Mouse (Mus musculus) T-cell, adult 2 months (primary cell): ENCODE results near the gene Ppp1r27.
"Not testable (repeated sequence)": the region's sequence is repeated elsewhere in the genome, so short reads cannot be mapped to it uniquely, and the experiment has no call there.

Source experiments
- DNase-seq: peaks from one replicate; pipeline ENCODE4 v3.0.0; 2022; ENCODE audit warnings: low spot score

The Ppp1r27 gene

DNA sequence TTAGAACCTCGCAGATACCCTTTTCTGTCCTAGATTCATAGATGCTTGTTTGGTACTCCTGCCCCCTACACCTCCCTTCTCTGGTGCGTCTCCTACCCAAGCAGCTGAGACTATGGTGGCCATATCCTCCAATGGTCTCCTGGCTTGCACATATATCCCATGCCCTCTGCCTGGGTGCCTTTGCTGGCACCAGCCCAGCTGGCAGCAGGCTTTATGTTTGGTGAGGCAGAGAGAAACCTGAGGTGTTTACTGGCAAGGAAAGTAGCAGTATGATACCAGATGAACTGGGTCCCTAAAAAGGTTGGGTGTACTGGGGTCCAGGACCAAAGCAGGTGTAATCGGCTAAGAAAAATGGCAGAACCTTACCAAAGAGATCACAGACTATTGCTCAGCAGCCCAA lies 5.0 kb downstream of the Ppp1r27 start:
- DNase-seq = no peak

DNA sequence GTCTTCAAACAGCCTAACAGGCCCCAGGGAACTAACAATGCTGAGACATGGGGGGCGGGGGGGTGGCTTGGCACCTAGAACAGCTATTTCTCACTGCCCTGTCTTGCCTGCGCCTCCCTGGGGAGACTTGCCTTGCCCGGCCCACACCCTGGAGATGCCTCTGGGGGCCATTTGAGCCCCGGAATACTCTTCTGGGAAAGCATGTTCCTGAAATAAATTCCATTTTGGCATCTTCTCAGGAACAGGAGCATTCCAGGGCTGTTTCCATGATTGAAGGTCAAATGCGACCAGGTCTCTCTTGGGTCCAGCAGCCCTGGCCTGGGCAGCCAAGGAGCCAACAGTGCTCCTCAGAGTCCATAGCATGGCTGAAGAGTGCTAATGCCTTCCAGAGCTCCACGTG lies 8.6 kb downstream of the Ppp1r27 start:
- no peak for DNase-seq

DNA sequence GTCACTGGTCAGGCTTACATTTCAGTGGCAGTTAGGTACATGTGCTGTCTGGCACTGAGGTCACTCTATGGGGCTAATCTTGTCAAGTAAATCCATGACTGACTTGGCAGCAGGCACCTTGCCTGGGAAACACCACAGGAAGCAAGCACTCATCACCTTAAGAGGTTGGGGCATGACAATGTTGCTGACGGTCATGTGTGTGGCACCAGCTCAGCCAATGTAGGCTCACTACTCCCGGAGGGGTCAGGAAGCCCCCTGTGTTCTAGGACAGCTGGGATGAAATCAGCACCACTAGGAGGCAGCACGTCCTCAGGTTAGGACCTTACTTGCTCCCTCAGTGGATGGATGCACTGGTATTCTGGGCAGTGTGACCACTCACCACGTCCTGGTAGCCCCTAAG lies 9.0 kb downstream of the Ppp1r27 start:
- DNase-seq = no peak

DNA sequence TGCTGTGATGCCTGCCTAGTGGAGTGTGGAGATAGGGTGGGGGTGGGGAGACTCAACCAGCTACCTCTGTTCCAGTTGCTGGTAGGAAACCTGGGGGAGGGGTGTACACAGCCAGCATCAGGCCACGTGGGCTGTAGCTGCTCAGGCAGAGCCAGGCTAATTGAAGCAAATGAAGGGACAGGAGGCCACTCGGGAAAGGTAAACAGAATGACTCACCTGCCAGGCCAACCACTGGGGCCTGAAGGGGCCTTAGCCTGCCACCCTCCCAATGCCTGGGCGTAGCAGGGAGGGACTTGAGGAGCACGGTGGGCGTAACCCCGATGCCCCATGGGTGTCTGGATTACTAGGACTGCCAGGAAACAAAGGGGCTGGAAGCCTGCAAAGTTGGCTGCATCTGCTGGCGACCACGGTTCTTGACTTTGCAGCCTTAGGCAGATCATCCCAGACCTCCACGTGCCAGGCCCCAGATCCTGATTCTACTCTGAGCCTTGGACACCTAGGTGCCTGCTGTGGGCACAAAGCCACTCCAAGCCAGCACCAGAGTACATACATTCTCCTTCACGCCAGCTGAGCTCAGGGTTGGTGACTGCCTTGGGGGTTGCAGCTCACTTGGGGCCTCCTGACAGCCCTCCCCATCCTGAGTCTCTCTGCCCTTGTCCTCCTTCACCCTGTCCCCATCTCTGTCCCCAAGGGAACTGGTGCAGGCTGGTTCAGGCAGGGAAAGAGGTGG lies 11.5 kb downstream of the Ppp1r27 start:
- no peak for DNase-seq

DNA sequence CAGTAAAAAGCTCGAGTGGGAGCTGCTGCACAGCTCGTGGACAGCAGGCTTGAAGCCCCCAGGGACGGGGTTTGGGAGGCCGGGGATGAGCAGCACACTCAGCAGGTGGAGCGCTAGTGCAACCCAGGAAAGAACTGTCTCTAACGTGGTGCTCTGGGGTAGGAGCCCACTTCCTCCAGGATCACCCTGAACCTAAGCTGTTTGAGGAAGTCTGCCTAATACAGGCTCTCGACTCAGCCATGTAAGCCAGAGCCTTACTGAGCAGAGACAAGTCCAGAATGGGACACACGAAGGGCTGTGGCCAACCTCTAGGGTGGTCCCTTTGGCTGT lies 12.0 kb downstream of the Ppp1r27 start:
- DNase-seq = no peak

DNA sequence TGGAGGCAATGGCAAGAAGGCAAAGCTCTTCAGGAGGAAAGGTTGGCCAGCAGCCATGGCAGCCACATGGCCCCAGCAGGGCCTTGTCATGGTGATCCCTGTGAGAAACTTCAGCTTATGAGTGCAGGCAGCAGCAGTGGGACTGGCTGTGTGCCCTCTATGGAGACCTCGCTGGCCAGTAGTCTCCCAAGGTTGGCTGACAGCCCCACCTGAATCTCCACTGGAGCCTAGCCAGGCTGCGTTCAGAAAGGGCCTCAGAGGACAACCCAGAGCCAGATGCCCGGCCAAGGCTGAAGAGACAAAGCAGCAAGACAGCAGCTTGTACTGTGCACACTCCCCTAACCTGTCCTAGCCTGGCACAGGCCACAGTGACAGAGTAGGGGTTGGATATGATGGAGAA lies 12.4 kb downstream of the Ppp1r27 start:
- no peak for DNase-seq

DNA sequence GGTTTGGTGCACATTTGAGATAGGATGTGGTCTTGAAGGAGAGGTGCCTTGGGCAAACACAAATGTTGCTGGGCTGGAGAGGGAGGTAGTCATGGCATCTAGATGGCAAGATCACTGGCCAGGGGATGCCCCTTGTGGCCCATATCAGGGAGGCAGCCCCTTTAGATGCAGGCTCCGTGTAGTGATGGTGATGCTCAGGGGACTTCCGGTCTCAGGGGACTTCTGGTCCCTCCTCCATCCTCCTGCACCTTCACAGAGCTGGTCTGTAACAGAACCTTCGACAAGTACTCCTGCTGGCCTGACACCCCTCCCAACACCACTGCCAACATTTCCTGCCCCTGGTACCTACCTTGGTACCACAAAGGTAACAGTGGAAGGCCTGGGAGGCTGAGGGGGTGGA lies 15.1 kb downstream of the Ppp1r27 start:
- DNase-seq = no peak

DNA sequence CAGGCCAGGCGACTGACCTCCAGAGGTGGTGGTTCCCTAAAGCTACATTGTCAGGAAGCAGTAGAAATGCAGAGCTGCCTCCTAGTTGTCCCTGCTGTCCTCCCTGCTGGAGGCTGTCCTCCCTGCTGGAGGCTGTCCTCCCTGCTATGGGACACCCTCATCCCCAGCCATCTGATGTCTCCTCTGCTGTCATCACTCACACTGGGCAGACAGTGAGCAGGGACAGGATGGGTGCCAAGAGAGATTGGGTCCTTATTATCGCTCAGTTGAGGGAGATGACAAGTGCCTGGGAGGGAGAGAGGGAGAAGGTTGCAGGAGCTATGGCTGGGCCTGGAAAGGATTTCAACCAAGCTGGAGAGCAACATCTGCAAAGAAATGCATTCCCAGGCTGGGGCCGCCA lies 15.8 kb downstream of the Ppp1r27 start:
- no peak for DNase-seq

DNA sequence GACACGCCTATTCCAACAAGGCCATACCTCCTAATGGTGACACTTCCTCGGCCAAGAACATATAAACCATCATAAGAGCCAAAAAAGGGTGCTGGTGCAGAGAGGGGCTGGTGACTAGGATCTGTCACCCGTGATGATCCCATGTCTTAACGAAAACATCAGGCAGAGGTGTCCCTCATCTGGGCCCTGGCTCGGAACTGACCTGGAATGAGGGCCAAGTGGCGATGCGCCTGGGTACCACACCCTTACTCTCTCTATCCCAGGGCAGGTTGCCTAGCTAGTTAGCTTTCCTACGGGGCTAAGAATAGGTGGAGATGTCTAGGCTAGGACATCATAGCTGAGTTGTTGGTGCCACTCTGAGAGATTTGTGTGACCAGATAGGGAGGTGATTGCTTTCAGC lies 16.8 kb downstream of the Ppp1r27 start:
- DNase-seq = no peak

DNA sequence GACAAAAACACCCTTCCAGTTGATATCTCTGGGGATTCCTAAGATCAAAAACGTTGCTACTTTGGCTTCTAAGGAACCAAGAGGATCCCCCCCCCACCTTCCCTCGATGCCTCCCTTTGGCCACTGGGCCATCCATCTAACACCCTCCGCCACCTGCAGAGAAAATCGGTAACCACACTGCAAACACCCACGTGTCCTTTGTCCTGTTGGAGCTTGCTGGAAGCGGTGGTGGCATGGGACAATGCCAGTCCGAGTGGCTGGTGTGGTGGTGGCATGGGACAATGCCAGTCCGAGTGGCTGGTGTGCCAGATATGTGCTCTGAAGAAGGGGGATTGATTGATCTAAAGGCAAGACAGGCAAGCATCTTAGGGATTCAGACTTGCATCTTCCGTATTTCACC lies 19.3 kb downstream of the Ppp1r27 start:
- no peak for DNase-seq

DNA sequence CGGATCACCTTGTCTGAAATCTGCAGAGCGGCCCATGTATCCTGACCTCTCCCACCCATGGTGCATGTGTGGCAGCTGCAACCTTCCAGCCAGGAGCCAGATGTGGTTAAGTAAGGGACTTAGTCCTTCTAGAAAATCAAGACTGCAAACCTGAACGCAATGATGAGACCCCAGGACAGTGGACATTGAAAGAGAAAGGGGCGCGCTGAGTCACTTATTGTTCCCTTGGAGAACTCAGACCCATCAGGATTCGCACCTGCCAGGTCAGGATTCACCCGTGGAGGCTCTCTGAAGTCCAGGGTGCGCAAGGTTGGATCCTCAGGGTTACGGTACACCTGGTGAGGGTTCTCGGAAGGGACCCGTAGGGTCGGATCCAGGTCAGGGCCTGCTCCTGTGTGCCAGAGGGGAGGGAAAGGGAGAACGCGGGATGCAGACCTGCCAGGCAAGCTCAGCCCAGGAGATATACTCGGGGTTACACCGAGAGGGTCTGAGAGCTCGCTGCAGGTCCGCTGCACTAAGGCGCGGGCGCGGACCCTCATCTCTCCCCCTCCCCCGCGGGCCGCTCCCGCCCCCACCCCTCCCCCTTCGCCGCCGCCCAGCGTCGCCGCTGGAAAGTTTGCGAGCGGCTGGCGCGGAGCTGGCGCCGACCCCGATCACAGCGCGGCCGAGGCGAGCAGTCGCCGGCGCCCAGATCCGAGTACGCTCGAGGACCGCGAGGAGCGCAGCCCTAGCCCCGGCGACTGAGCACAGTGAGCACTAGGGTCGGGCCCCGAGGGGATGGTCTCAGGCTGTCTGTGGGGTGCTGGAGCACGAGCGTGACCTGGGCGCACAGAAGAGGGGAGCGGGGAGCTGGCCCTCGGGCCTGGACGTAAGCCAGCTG lies 20.6 kb downstream of the Ppp1r27 start, which contains the start of gene Gcgr:
TSS of gene Gcgr (plus strand) at position 615 of the 880 bp plus-strand sequence.
- DNase-seq = no peak

DNA sequence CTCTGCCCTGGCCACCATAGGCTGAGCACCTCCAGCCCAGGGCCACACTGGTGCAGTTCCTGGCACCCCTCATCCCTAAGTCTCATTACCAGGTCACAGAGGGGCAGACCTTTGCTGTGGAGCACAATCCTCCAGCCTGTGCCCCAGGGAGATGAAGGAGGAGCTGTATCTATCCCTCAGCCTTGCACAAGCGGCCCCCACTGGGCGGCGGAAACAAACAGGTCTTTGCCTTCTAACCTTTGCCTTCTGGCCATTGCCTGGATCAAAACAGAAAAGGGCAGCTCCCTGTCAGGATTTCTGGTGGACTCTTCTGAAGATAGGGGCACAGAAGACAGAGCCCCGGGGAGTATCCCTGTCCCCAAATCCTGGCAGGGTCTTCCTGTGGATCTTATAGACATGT lies 22.0 kb downstream of the Ppp1r27 start:
- no peak for DNase-seq

DNA sequence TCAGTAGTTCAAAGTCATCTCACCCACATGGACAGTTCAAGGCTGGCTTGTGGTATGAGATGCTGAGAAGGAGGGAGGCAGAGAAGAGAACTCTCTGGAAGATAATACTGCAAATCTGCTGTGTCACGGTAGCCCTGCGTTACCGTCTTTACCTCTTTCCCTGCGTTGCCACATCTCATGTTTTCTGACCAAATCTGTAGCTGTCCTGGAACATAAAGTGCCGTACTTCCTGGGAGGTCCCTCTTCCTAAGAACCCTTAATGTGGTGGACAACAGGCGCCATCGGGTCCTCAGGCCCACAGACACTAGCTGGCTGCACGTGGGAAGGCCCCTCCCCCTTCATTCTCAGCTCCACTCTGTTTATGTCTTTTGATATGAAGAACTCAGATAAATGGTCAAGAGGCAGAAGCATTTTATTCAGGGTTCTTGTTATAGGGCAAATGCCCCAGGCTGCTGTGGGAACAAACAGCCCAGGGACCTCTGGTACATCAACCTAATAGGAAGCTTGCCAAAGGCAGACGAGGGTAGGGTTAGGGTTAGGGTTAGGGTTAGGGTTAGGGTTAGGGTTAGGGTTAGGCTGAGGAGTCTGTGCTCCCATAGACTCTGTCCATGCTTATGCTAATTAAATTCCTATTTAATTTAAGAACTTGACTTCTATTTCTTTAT lies 23.1 kb downstream of the Ppp1r27 start:
- DNase-seq = no peak

DNA sequence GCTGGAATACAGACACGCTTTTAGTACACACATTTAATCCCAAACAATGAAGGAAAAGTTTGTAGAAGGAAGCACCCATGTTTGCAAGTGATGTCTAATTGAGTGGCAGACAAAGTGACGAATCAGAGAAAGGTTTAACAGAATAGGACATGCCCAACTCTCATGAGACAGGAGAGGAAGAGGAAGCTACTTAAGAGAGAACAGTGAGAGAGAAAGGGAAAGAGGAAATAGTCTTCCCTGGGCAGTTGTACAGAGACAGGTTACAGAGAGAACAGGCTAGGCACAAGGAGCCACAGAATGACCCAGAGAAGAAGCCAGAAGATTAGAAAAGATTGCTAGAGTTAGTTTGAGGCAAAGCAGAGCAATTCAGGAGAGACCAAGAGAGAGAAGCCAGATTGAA lies 25.0 kb downstream of the Ppp1r27 start:
- no peak for DNase-seq

DNA sequence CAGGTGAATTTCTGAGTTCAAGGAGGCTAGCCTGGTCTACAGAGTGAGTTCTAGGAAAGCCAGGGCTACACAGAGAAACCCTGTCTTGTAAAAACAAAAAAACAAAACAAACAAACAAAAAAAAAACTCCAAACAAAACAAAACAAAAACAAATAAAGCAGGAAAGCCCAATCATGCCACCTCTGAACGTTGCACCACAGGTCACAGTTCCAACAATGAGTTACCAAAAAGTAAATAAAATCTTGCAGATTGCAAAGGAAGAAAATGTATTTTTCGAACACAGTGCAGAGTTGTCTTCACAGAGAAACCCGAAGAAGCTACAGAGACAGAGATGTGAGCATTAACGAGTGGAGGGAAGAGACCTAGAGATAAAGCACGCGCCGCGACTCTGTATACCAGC lies 28.4 kb downstream of the Ppp1r27 start:
- no peak for DNase-seq

DNA sequence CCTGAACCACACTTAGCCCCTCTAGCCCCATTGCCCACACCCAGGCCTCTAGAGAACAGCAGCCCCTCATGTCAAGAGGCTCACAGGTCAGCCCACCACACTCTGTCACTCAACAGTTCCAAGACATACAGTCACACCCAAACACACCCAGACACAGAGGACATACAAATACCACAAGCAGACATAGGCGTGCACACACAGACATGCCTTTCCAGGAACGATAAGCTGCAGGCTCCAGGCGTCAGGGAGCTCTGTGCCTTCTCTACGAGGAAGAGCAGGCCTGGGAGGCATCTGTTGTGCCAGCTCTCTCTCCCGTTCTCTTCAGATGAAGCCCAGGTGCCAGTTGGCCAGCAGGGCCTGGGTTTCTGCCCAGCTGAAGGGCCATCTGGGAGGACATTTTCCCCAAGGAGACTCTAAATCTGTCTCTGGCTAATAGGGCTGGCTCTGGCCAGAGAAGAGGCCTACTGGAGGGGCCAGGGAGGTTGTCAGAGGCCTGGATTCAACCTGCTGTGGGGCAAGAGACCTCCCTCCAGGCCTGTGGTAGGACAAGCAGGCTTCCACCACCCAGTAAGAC lies 29.9 kb downstream of the Ppp1r27 start:
- no peak for DNase-seq

DNA sequence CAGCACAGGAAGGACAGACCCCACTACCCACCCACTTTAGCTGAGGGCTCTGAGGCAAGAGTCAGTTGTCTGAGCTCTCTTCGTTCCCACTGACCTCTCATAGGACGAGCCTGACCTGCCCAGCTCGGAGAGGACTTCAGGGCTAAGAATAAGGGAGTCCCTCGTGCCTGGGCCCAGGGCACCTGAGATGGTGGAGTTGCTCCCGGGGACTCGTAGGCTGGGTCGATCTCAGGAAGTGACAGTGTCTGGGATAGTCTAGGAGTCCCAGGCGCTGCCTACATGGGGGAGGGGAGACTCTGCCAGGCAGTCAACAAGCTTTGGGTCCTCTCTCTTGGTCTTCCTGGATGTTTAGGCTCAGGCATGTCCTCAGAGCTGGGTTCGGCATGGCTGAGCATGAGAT lies 30.4 kb downstream of the Ppp1r27 start:
- no peak for DNase-seq

DNA sequence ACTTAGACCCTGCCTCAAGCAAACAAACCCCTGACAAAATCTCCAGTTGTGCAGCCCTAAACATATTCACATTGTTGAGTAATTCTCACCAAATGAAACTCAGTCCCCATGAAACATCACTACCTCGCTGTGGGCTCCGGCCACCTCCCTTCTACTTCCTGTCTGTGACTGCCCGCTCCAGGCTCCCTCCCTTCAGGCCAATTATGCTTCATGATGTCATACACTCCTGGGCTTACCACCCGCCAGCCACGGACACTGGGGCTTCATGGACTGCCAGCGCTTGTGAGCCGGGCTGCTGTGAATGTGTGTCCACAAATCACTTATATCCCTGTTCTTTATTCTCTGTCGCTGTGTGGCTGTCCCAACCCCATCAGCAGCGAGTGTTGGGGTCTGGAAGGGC lies 31.2 kb downstream of the Ppp1r27 start:
- DNase-seq = peak; percentile 9

DNA sequence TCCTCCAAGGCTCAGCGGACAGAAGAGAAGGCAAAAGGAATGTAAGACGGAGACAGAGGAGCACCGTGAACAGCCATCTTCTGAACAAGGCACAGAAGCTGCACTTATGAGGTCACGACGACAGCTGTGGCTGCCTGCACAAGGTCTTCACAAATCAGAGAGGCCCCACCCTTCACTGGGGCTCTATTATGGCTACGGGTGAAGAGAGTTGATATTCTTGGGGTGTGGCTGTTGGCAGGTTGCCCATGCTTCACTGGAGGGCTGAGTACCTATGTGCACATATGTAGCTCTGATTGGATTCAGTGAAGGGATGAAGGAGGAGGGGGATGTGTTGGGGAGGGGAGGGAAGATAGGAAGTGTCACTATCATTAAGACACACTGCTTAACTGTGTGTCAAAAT lies 32.4 kb downstream of the Ppp1r27 start:
- no peak for DNase-seq

DNA sequence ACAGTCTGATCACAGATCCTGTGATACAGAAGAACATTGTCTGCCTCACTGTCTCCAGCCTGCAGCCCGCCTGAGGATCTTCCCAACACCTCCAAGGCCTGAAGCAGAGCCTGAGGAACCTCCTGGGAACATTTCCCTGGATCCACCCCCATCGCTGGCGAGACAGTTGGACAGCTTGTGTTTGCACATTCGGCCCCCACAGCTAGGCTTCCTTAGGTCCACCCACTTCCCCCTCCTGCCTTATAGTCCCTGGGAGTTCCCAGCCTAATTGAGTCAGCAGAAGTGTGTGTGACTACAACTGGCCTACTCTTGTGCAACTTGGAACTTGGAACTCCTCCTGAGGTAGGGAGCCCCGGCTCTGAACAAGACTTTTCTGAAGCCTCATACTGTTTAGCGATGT lies 32.9 kb downstream of the Ppp1r27 start:
- no peak for DNase-seq

DNA sequence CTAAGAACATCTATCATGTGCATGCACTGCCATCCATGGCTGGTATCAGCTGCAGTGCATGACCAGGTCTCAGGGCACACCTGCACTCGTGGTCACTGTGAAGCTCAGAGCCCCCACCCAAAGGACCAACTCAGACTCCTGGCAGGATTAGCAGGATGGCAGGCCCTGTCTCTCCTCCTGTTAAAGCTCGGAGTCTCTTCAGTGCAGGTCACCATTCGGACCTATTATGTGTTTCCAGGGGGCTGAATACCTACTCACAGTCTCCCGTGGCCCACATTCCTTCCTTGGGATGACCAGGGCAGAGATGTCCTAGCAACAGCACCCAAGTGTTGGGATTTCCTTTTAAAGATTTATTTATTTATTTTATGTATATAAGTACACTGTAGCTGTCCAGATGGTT lies 33.8 kb downstream of the Ppp1r27 start:
- no peak for DNase-seq

DNA sequence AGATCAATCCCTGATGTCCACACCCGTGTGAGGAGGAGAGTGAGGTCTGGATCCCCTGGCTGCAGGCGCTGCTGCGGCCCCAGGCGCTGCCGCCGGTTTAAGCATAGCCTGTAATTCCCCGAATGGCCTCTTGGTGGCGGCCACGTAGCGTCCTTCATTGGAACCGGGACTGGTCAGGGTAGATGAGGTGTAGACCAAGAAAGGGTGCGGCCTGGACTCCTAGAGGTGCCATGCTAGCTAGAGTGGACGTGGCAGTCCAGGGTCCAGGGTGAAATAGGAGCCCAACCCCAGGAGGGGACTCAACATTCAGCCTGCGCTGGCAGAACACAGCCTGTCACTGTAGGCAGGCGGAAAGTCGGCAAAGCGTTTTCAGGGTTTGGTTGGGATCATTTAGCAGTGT lies 35.3 kb downstream of the Ppp1r27 start:
- DNase-seq = peak; percentile 77

DNA sequence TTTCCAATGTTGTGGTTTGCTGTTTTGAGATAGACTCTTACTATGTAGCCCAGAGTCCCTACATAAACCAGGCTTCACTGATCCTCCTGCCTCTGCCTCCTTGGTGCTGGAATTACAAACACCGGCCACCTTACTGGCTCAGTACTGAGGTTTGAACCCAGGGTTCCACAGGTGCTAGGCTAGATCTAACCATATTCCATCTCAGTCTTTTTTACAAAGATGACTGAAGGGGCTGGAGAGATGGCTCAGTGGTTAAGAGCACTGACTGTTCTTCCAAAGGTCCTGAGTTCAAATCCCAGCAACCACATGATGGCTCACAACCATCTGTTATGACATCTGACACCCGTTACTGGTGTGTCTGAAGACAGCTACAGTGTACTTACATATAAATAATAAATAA lies 36.7 kb downstream of the Ppp1r27 start:
- not testable (repeated sequence) for DNase-seq
